Mouse (Mus musculus) intestine, embryonic 15.5 days (tissue): ENCODE measurements around the gene Psmb9. TPM values are rescaled to one million over a fixed set of nuclear protein-coding genes. Genes with fewer than 3 reads are reported as not detected.

ENCODE experiments used
- ATAC-seq: fragments of 200-750 bp; cut with Nextera tagmentation; 2 replicates; pipeline ENCODE4 v1.8.0; 2017; ENCODE audit warnings: moderate TSS enrichment, moderate library complexity
- H3K27ac ChIP-seq: fragments of 300-500 bp; sonication (generic); 2 replicates; pipeline ENCODE4 v1.5.1; 2015; ENCODE audit warnings: mild to moderate bottlenecking, inconsistent platforms
- H3K27me3 ChIP-seq: fragments of 300-500 bp; sonication (generic); replicated peaks from 2 replicates; pipeline ENCODE4 v1.6.1; 2015; ENCODE audit warnings: inconsistent platforms
- H3K36me3 ChIP-seq: fragments of 300-500 bp; sonication (generic); 2 replicates; pipeline ENCODE4 v1.6.1; 2015; ENCODE audit warnings: inconsistent platforms
- H3K4me1 ChIP-seq: fragments of 300-500 bp; sonication (generic); replicated peaks from 2 replicates; pipeline ENCODE4 v1.6.1; 2015; ENCODE audit warnings: inconsistent platforms
- H3K4me2 ChIP-seq: fragments of 300-500 bp; sonication (generic); replicated peaks from 2 replicates; pipeline ENCODE4 v1.6.1; 2015; ENCODE audit warnings: mild to moderate bottlenecking, inconsistent platforms
- H3K4me3 ChIP-seq: fragments of 300-500 bp; sonication (generic); replicated peaks from 2 replicates; pipeline ENCODE4 v1.5.1; 2015; ENCODE audit warnings: inconsistent platforms
- H3K9ac ChIP-seq: fragments of 300-500 bp; sonication (generic); 2 replicates; pipeline ENCODE4 v1.6.1; 2015; ENCODE audit warnings: inconsistent platforms
- H3K9me3 ChIP-seq: fragments of 300-500 bp; sonication (generic); 2 replicates; pipeline ENCODE4 v1.6.1; 2016; ENCODE audit warnings: inconsistent platforms
- WGBS: fragments of 180-500 bp; shearing (Covaris S2); methylation state at CpG from one replicate; pipeline ENCODE4 v1.1.7; 2015; 5-methylcytosine and 5-hydroxymethylcytosine counted together
- polyA plus RNA-seq: library from polyadenylated mRNA; unstranded; fragments of >200 nt; fragmentation: Nextera tagmentation; extraction: Ambion mirVana; gene quantifications from 2 replicates; pipeline ENCODE4 v1.2.1, GENCODE M21; 2015

Gene Psmb9
- polyA plus RNA-seq, 1 experiment from 2014 or later = 9.4 TPM

DNA sequence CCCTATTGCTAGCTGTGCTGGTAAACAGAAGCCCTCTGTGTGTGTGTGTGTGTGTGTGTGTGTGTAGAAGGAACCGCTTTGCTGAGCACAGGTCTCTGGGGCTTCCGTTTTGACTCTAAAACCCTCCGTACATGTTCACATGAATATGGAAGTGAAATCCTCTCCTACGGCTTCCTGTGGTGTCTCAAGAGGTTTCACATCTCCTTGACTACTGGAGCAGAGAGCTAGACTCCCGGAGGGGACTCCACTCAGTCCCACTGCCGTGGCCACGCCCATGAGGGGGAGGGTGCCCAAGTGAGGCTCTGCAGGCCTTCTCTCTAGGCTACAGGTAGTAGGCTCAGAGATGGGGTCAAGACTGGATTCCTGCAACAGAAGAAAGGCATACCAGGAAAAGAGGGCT is 44.5 kb downstream of the Psmb9 start, which contains the start of gene H2-DMb2:
Gene H2-DMb2 (plus strand): TSS at position 275 of the 400 bp plus-strand sequence.
- no peak within 1 kb of the TSS for H3K4me3 ChIP-seq
- peaks cover 7% of the 10 kb centered on the region for H3K27me3 ChIP-seq
- no peaks in the 10 kb centered on the region for H3K36me3 ChIP-seq
- WGBS = 25% methylated on average over 7 of the region's 7 CpGs
- H3K4me1 ChIP-seq = peaks cover 10% of the 10 kb centered on the region; the same call in 1 of the 2 replicates
- no peaks in the 10 kb centered on the region for H3K9me3 ChIP-seq
- H3K27ac ChIP-seq = no peak within 1 kb of the TSS
- ATAC-seq = no peak
- H3K9ac ChIP-seq = no peak within 1 kb of the TSS
- H3K4me2 ChIP-seq = no peak within 1 kb of the TSS

DNA sequence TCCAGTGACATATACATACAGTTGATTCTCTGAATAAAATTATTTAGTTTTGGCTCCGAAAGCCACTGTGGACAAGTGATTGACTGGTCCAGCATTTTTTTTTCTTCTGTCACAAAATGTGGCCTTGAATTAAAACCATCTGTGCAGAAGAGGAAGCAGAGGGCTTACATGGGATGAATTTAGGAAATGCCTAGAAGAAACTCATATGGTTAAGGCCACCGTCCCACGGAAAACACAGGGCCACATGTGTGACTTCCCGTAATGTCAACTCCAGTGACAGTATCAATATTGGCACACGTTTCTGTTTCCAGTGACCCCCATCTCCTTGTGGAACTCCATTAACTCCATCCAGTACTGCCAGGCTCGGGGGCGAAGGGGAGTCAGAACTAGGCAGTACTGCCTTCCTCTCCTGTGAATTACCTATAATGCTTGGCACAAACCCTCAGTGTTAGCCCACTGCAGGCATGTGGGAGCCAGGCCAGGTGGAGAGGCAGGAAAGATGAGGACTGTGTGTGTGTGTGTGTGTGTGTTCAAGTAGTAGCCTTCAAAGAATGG is 45.0 kb downstream of the Psmb9 start:
- Histone ChIP-seq H3K4me3 (no peak overlapping the region), H3K9me3 (no peaks in the 10 kb centered on the region), H3K27ac (no peak overlapping the region), H3K4me1 (peaks cover 10% of the 10 kb centered on the region; the same call in 1 of the 2 replicates), H3K4me2 (no peak overlapping the region), H3K36me3 (no peaks in the 10 kb centered on the region), H3K9ac (no peak overlapping the region), H3K27me3 (peaks cover 8% of the 10 kb centered on the region)
- WGBS = 82% methylated on average over 7 of the region's 7 CpGs
- 0 out of 2 replicates have a peak, but pooled peaks have one; percentile 31 for ATAC-seq

GRCm38 (mm10) chr17:34141448-34141847 is 46.1 kb downstream of the Psmb9 start:
- Histone ChIP-seq H3K4me2 (no peak overlapping the region), H3K4me1 (peaks cover 10% of the 10 kb centered on the region; the same call in 1 of the 2 replicates), H3K36me3 (no peaks in the 10 kb centered on the region), H3K27ac (no peak overlapping the region), H3K4me3 (no peak overlapping the region), H3K27me3 (peaks cover 8% of the 10 kb centered on the region), H3K9ac (no peak overlapping the region), H3K9me3 (no peaks in the 10 kb centered on the region)
- no peak for ATAC-seq
- WGBS = 60% methylated on average over 4 of the region's 4 CpGs

DNA sequence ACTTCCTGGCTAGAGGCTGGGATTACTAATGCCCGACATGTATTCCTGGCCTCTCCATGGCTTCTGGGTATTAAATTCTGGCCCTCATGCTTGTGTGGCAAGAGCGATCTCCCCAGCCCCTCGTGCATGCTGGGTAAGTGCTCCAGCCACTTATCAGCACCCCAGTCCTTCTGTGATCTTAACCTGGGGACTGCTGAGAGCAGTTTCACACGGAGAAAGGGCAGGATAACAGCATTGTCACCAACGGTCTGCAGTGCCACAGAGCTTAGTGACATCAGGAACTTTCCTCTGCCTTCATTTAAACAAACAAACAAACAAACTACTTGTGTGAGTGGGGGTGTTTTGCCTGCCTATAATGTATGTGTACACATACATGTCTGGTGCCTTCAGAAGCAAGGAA is 47.3 kb downstream of the Psmb9 start:
- Histone ChIP-seq H3K27ac (no peak overlapping the region), H3K4me3 (no peak overlapping the region; the same call in 1 of the 2 replicates), H3K36me3 (no peaks in the 10 kb centered on the region), H3K4me1 (peaks cover 10% of the 10 kb centered on the region; the same call in 1 of the 2 replicates), H3K27me3 (peaks cover 8% of the 10 kb centered on the region), H3K4me2 (peak overlapping the region; percentile 74), H3K9ac (no peak overlapping the region), H3K9me3 (no peaks in the 10 kb centered on the region)
- WGBS = 11% methylated on average over 5 of the region's 5 CpGs
- ATAC-seq = no peak

DNA sequence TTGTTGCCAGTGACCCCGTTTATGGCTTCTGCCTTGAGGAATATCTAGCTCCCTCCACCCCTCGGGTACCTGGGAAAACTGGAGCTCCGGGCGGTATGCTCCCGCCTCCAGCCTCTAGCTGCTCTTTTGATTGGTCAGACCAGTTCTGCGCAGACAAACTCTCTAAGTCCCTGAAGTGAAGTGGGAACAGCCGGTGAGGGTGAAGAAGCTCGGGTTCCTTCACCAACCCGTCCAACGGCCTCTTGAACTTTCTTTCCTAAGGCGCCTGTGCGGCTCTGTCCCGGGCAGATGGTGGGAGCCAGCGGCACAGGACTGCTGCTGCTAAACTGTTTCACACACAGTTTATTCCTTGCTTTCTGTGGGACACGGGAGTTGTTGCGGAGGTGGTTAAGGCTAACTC is 48.1 kb downstream of the Psmb9 start:
- Histone ChIP-seq H3K4me3 (peak overlapping the region; percentile 31), H3K36me3 (no peaks in the 10 kb centered on the region), H3K9me3 (no peaks in the 10 kb centered on the region), H3K4me1 (peaks cover 10% of the 10 kb centered on the region; the same call in 1 of the 2 replicates), H3K27ac (no peak overlapping the region), H3K27me3 (peaks cover 8% of the 10 kb centered on the region), H3K9ac (peak overlapping the region; percentile 44), H3K4me2 (peak overlapping the region; percentile 74)
- 2% methylated on average over 16 of the region's 16 CpGs for WGBS
- ATAC-seq = 0 out of 2 replicates have a peak, but pooled peaks have one; percentile 39

GRCm38 (mm10) chr17:34138655-34139054 is 48.9 kb downstream of the Psmb9 start:
- no peak for ATAC-seq
- Histone ChIP-seq H3K9ac (no peak overlapping the region), H3K27ac (no peak overlapping the region), H3K4me1 (peaks cover 10% of the 10 kb centered on the region; the same call in 1 of the 2 replicates), H3K27me3 (peaks cover 8% of the 10 kb centered on the region), H3K4me2 (no peak overlapping the region), H3K4me3 (no peak overlapping the region), H3K9me3 (no peaks in the 10 kb centered on the region), H3K36me3 (no peaks in the 10 kb centered on the region)
- 86% methylated on average over 7 of the region's 7 CpGs for WGBS

- H3K4me2 ChIP-seq = no peak overlapping the region
- H3K9ac ChIP-seq = no peak overlapping the region
- ATAC-seq = no peak
- H3K27ac ChIP-seq = no peak overlapping the region
- no peaks in the 10 kb centered on the region for H3K36me3 ChIP-seq
- H3K4me1 ChIP-seq = peaks cover 10% of the 10 kb centered on the region; the same call in 1 of the 2 replicates
- H3K4me3 ChIP-seq = no peak overlapping the region
- WGBS = 70% methylated on average over 7 of the region's 7 CpGs
- H3K27me3 ChIP-seq = peaks cover 8% of the 10 kb centered on the region
- H3K9me3 ChIP-seq = no peaks in the 10 kb centered on the region
These were observed 50.0 kb downstream of the Psmb9 start for GRCm38 (mm10) chr17:34137601-34138000.

- Histone ChIP-seq H3K4me1 (peaks cover 10% of the 10 kb centered on the region; the same call in 1 of the 2 replicates), H3K9me3 (no peaks in the 10 kb centered on the region), H3K27ac (no peak overlapping the region), H3K27me3 (peaks cover 8% of the 10 kb centered on the region), H3K9ac (0 out of 2 replicates have a peak overlapping the region, but pooled peaks have one; percentile 20), H3K36me3 (no peaks in the 10 kb centered on the region), H3K4me2 (peak overlapping the region; percentile 72), H3K4me3 (peak overlapping the region; percentile 35)
- ATAC-seq = peak; percentile 98
- WGBS = 7% methylated on average over 31 of the region's 31 CpGs
These were observed 52.0 kb downstream of the Psmb9 start for GRCm38 (mm10) chr17:34135297-34136224.

GRCm38 (mm10) chr17:34134451-34134850 is 53.1 kb downstream of the Psmb9 start:
- H3K4me2 ChIP-seq = no peak overlapping the region
- H3K27me3 ChIP-seq = 0 out of 2 replicates have a peak, but pooled peaks cover 4% of the 10 kb centered on the region
- H3K27ac ChIP-seq = no peak overlapping the region
- H3K9ac ChIP-seq = no peak overlapping the region
- no peaks in the 10 kb centered on the region for H3K36me3 ChIP-seq
- 84% methylated on average over 3 of the region's 3 CpGs for WGBS
- no peaks in the 10 kb centered on the region for H3K9me3 ChIP-seq
- peaks cover 7% of the 10 kb centered on the region; the same call in 1 of the 2 replicates for H3K4me1 ChIP-seq
- ATAC-seq = no peak
- H3K4me3 ChIP-seq = no peak overlapping the region

DNA sequence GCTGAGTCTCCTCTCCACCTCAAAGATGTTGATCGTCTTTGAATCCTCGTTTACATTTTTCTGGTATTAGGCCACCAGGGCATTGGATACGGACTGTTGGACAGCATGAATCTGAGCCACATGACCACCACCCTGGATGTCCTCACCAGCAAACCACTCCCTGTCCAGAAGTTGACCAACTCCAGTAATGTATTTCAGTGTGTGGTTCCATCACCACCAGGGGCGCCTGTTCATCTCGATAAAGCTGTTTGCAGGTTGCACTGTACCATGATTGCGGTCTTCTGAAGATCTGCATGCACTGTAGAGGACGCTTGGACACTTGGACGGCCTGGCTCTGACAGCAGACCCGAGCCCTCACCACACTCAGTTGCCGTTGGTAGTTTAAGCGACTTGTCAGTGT is 54.3 kb downstream of the Psmb9 start:
- ATAC-seq = no peak
- H3K9me3 ChIP-seq = no peaks in the 10 kb centered on the region
- 0 out of 2 replicates have a peak, but pooled peaks cover 3% of the 10 kb centered on the region for H3K27me3 ChIP-seq
- H3K9ac ChIP-seq = no peak overlapping the region
- H3K36me3 ChIP-seq = no peaks in the 10 kb centered on the region
- no peak overlapping the region for H3K4me3 ChIP-seq
- no peak overlapping the region for H3K27ac ChIP-seq
- 78% methylated on average over 11 of the region's 11 CpGs for WGBS
- peaks cover 12% of the 10 kb centered on the region for H3K4me1 ChIP-seq
- no peak overlapping the region for H3K4me2 ChIP-seq
